Mouse (Mus musculus) embryonic facial prominence, embryonic 10.5 days (tissue): ENCODE measurements around the gene Zfp410. TPM values are rescaled to one million over a fixed set of nuclear protein-coding genes. Genes with fewer than 3 reads are reported as not detected.

Experiments used
- polyA plus RNA-seq: library from polyadenylated mRNA; unstranded; fragments of >200 nt; fragmentation: Nextera tagmentation; extraction: Ambion mirVana; gene quantifications from 2 replicates; pipeline ENCODE4 v1.2.1, GENCODE M21; 2016

Gene Zfp410
- polyA plus RNA-seq, 1 experiment from 2014 or later: 119 TPM

Other genes with a start within 250 kb of the Zfp410 start
- gene Acot5, start 247.5 kb upstream of the Zfp410 start, polyA plus RNA-seq: not detected in 2 replicates
- gene Acot6, start 216.2 kb upstream of the Zfp410 start, polyA plus RNA-seq: 0.80 and 0.81 TPM in 2 replicates
- gene Dnal1, start 202.5 kb upstream of the Zfp410 start, polyA plus RNA-seq: 4.1 and 6.7 TPM in 2 replicates
- 1.3 and 1.6 TPM in 2 replicates for gene Pnma1, start 168.4 kb upstream of the Zfp410 start, polyA plus RNA-seq
- gene Elmsan1, start 98.0 kb upstream of the Zfp410 start, polyA plus RNA-seq: 7.3 and 8.2 TPM in 2 replicates
- 16.5 and 16.6 TPM in 2 replicates for gene Ptgr2, start 31.6 kb upstream of the Zfp410 start, polyA plus RNA-seq
- gene Coq6, start 44.8 kb downstream of the Zfp410 start, polyA plus RNA-seq: 44.8 and 44.9 TPM in 2 replicates
- gene Fam161b, start 45.0 kb downstream of the Zfp410 start, polyA plus RNA-seq: 4.0 and 4.7 TPM in 2 replicates
- 8.1 and 10.0 TPM in 2 replicates for gene Entpd5, start 92.2 kb downstream of the Zfp410 start, polyA plus RNA-seq
- gene Bbof1, start 92.2 kb downstream of the Zfp410 start, polyA plus RNA-seq: 0.49 and 0.80 TPM in 2 replicates
- gene Rnf113a2, start 100.3 kb downstream of the Zfp410 start, polyA plus RNA-seq: 23.3 and 24.6 TPM in 2 replicates
- gene Aldh6a1, start 134.2 kb downstream of the Zfp410 start, polyA plus RNA-seq: 16.0 and 18.2 TPM in 2 replicates
- 28.4 and 28.6 TPM in 2 replicates for gene Lin52, start 134.6 kb downstream of the Zfp410 start, polyA plus RNA-seq